Mouse (Mus musculus) bone marrow macrophage, adult 2 months (primary cell): ENCODE data around the gene Atf1. TPM values are rescaled to one million over a fixed set of nuclear protein-coding genes. Genes with fewer than 3 reads are reported as not detected.

Source experiments
- H3K27ac ChIP-seq: 2 replicates; pipeline ENCODE4 v1.5.1; 2012; ENCODE audit warnings: low read depth, low read length; ENCODE audit not compliant: insufficient read depth
- H3K4me1 ChIP-seq: 2 replicates; pipeline ENCODE4 v1.6.1; 2012; ENCODE audit warnings: low read length; ENCODE audit not compliant: control insufficient read depth, insufficient read depth
- H3K4me3 ChIP-seq: 2 replicates; pipeline ENCODE4 v1.5.1; 2012; ENCODE audit warnings: mild to moderate bottlenecking, low read length, moderate library complexity; ENCODE audit not compliant: insufficient read depth
- CTCF ChIP-seq: IDR thresholded peaks from 2 replicates; pipeline ENCODE4 v1.5.1; 2012; ENCODE audit warnings: low read depth, mild to moderate bottlenecking, low read length, moderate library complexity
- POLR2A ChIP-seq: IDR thresholded peaks from 2 replicates; pipeline ENCODE4 v1.6.1; 2012; ENCODE audit warnings: mild to moderate bottlenecking, low read depth, low read length, borderline replicate concordance
- polyA plus RNA-seq: library from polyadenylated mRNA; stranded (reverse); fragments of >200 nt; gene quantifications from 2 replicates; pipeline ENCODE4 v1.2.4, GENCODE M21; 2012; ENCODE audit not compliant: missing spikeins, insufficient read depth, insufficient read length

Atf1 gene
- polyA plus RNA-seq, 1 experiment, result 54.6 TPM

GRCm38 (mm10) chr15:100186882-100187672 lies 40.5 kb upstream of the Atf1 start:
- Histone ChIP-seq H3K4me3 (no peak overlapping the region), H3K27ac (peak overlapping the region; percentile 57), H3K4me1 (peaks cover 12% of the 10 kb centered on the region)
- TF ChIP-seq CTCF (no peak), POLR2A (no peak)

- Histone ChIP-seq H3K4me1 (peaks cover 12% of the 10 kb centered on the region), H3K27ac (no peak overlapping the region), H3K4me3 (no peak overlapping the region)
- TF ChIP-seq CTCF, result no peak
- TF ChIP-seq POLR2A, result no peak
Measured at GRCm38 (mm10) chr15:100188542-100188941, 39.1 kb upstream of the Atf1 start.

GRCm38 (mm10) chr15:100188962-100189404 lies 38.6 kb upstream of the Atf1 start:
- H3K27ac ChIP-seq, result no peak overlapping the region
- TF ChIP-seq CTCF, result no peak
- TF ChIP-seq POLR2A, result no peak
- H3K4me1 ChIP-seq, result peaks cover 12% of the 10 kb centered on the region
- H3K4me3 ChIP-seq, result no peak overlapping the region

- no peak overlapping the region for H3K27ac ChIP-seq
- TF ChIP-seq POLR2A, result no peak
- TF ChIP-seq CTCF, result no peak
Measured at GRCm38 (mm10) chr15:100190083-100190482, 37.5 kb upstream of the Atf1 start.

GRCm38 (mm10) chr15:100198983-100199745 lies 28.5 kb upstream of the Atf1 start:
- no peak overlapping the region for H3K27ac ChIP-seq
- H3K4me3 ChIP-seq, result no peak overlapping the region
- peaks cover 22% of the 10 kb centered on the region for H3K4me1 ChIP-seq
- no peak for TF ChIP-seq POLR2A
- no peak for TF ChIP-seq CTCF

More at GRCm38 (mm10) chr15:100190083-100190482, 37.5 kb upstream of the Atf1 start:
- peaks cover 10% of the 10 kb centered on the region for H3K4me1 ChIP-seq
- H3K4me3 ChIP-seq, result no peak overlapping the region

- peaks cover 26% of the 10 kb centered on the region for H3K4me1 ChIP-seq
- H3K4me3 ChIP-seq, result no peak overlapping the region
- TF ChIP-seq CTCF (no peak), POLR2A (no peak)
- H3K27ac ChIP-seq, result no peak overlapping the region
Measured at GRCm38 (mm10) chr15:100199790-100200189, 27.8 kb upstream of the Atf1 start.

GRCm38 (mm10) chr15:100201806-100202205 lies 25.8 kb upstream of the Atf1 start:
- H3K4me3 ChIP-seq, result no peak overlapping the region
- TF ChIP-seq CTCF, result no peak
- TF ChIP-seq POLR2A, result no peak
- no peak overlapping the region for H3K27ac ChIP-seq
- H3K4me1 ChIP-seq, result peaks cover 39% of the 10 kb centered on the region

- Histone ChIP-seq H3K4me1 (peaks cover 39% of the 10 kb centered on the region), H3K4me3 (no peak overlapping the region), H3K27ac (no peak overlapping the region)
- no peak for TF ChIP-seq CTCF
- no peak for TF ChIP-seq POLR2A
Measured at GRCm38 (mm10) chr15:100202431-100203015, 25.1 kb upstream of the Atf1 start.

GRCm38 (mm10) chr15:100204574-100204973 lies 23.0 kb upstream of the Atf1 start:
- TF ChIP-seq POLR2A (no peak), CTCF (no peak)
- peak overlapping the region; percentile 86 for H3K27ac ChIP-seq
- peaks cover 39% of the 10 kb centered on the region for H3K4me1 ChIP-seq
- H3K4me3 ChIP-seq, result peak overlapping the region; percentile 29; the same call in 1 of the 2 replicates
